Mouse (Mus musculus) megakaryocyte, embryonic 14.5 days (primary cell): Measurements from ENCODE around the gene Fbxl3. TPM values are rescaled to one million over a fixed set of nuclear protein-coding genes. Genes with fewer than 3 reads are reported as not detected.
A peak's percentile ranks its signal among the peaks of the same experiment; 100 is the strongest.

Experiments used
- H3K27me3 ChIP-seq: replicated peaks from 2 replicates; pipeline ENCODE3; 2012; ENCODE audit warnings: inconsistent platforms
- H3K36me3 ChIP-seq: replicated peaks from 2 replicates; pipeline ENCODE3; 2012; ENCODE audit warnings: low read length, inconsistent platforms, mixed read lengths
- H3K4me1 ChIP-seq: 2 replicates; pipeline ENCODE4 v1.6.1; 2012; ENCODE audit warnings: inconsistent platforms
- H3K4me3 ChIP-seq: replicated peaks from 2 replicates; pipeline ENCODE3; 2012; ENCODE audit warnings: moderate library complexity, mild to moderate bottlenecking, inconsistent platforms
- H3K9me3 ChIP-seq: 2 replicates; pipeline ENCODE4 v1.6.1; 2012; ENCODE audit warnings: inconsistent platforms
- FLI1 ChIP-seq: IDR thresholded peaks from 2 replicates; pipeline ENCODE4 v1.6.1; 2012; ENCODE audit warnings: low read length, inconsistent platforms, mixed read lengths
- GATA1 ChIP-seq: IDR thresholded peaks from 3 replicates; pipeline ENCODE4 v1.6.1; 2012; ENCODE audit warnings: mixed read lengths, low read length, inconsistent platforms, borderline replicate concordance
- polyA plus RNA-seq: library from polyadenylated mRNA; stranded (reverse); fragments of >175 nt; gene quantifications from 2 replicates; pipeline ENCODE4 v1.2.3, GENCODE M21; 2012; ENCODE audit warnings: low replicate concordance; ENCODE audit not compliant: insufficient read depth

Gene Fbxl3
- polyA plus RNA-seq, 1 experiment = 5.1 TPM

GRCm38 (mm10) chr14:103086671-103087324 lies 12.6 kb downstream of the Fbxl3 start:
- Histone ChIP-seq H3K9me3 (no peaks in the 10 kb centered on the region), H3K4me1 (peaks cover 62% of the 10 kb centered on the region), H3K4me3 (peak overlapping the region; percentile 76), H3K36me3 (peaks cover 91% of the 10 kb centered on the region), H3K27me3 (peaks cover 12% of the 10 kb centered on the region)
- TF ChIP-seq GATA1 (peak; percentile 45; the same call in 1 of the 3 replicates), FLI1 (no peak)

GRCm38 (mm10) chr14:103085840-103086533 lies 13.4 kb downstream of the Fbxl3 start:
- peaks cover 12% of the 10 kb centered on the region for H3K27me3 ChIP-seq
- no peaks in the 10 kb centered on the region for H3K9me3 ChIP-seq
- H3K4me1 ChIP-seq = peaks cover 57% of the 10 kb centered on the region
- peaks cover 87% of the 10 kb centered on the region for H3K36me3 ChIP-seq
- no peak overlapping the region for H3K4me3 ChIP-seq
- TF ChIP-seq FLI1 (no peak), GATA1 (no peak)

GRCm38 (mm10) chr14:103079209-103079977 lies 20.0 kb downstream of the Fbxl3 start:
- Histone ChIP-seq H3K4me3 (no peak overlapping the region), H3K9me3 (no peaks in the 10 kb centered on the region), H3K27me3 (peaks cover 10% of the 10 kb centered on the region), H3K36me3 (peaks cover 88% of the 10 kb centered on the region), H3K4me1 (peaks cover 45% of the 10 kb centered on the region)
- no peak for TF ChIP-seq FLI1
- TF ChIP-seq GATA1 = no peak

- H3K36me3 ChIP-seq = peaks cover 86% of the 10 kb centered on the region
These were observed 21.1 kb downstream of the Fbxl3 start for GRCm38 (mm10) chr14:103078006-103078912.

GRCm38 (mm10) chr14:103077272-103078005 lies 21.9 kb downstream of the Fbxl3 start:
- Histone ChIP-seq H3K4me1 (peaks cover 53% of the 10 kb centered on the region), H3K36me3 (peaks cover 86% of the 10 kb centered on the region), H3K4me3 (no peak overlapping the region), H3K9me3 (no peaks in the 10 kb centered on the region), H3K27me3 (peaks cover 3% of the 10 kb centered on the region)
- TF ChIP-seq FLI1 (no peak), GATA1 (no peak)

More at GRCm38 (mm10) chr14:103078006-103078912, 21.1 kb downstream of the Fbxl3 start:
- TF ChIP-seq FLI1 = no peak
- no peak for TF ChIP-seq GATA1
- Histone ChIP-seq H3K4me1 (peaks cover 50% of the 10 kb centered on the region), H3K27me3 (peaks cover 9% of the 10 kb centered on the region), H3K9me3 (no peaks in the 10 kb centered on the region), H3K4me3 (no peak overlapping the region)

- no peaks in the 10 kb centered on the region for H3K27me3 ChIP-seq
- H3K36me3 ChIP-seq = peaks cover 85% of the 10 kb centered on the region
- peak overlapping the region; percentile 81 for H3K4me3 ChIP-seq
- no peaks in the 10 kb centered on the region for H3K9me3 ChIP-seq
- TF ChIP-seq FLI1 (no peak), GATA1 (no peak)
- H3K4me1 ChIP-seq = peaks cover 65% of the 10 kb centered on the region
These were observed 24.2 kb downstream of the Fbxl3 start for GRCm38 (mm10) chr14:103075166-103075565.

- TF ChIP-seq GATA1 (no peak), FLI1 (no peak)
- Histone ChIP-seq H3K36me3 (peaks cover 72% of the 10 kb centered on the region), H3K4me3 (no peak overlapping the region), H3K27me3 (no peaks in the 10 kb centered on the region), H3K9me3 (no peaks in the 10 kb centered on the region), H3K4me1 (peaks cover 72% of the 10 kb centered on the region)
These were observed 25.5 kb downstream of the Fbxl3 start for GRCm38 (mm10) chr14:103073825-103074224.

GRCm38 (mm10) chr14:103072731-103073130 lies 26.6 kb downstream of the Fbxl3 start:
- Histone ChIP-seq H3K4me3 (peak overlapping the region; percentile 14), H3K4me1 (peaks cover 63% of the 10 kb centered on the region), H3K9me3 (no peaks in the 10 kb centered on the region), H3K27me3 (no peaks in the 10 kb centered on the region), H3K36me3 (peaks cover 61% of the 10 kb centered on the region)
- TF ChIP-seq FLI1 (no peak), GATA1 (no peak)
